Mouse (Mus musculus) lung, postnatal 0 days (tissue): ENCODE measurements around the gene Qpctl.

Experiments used
- CTCF ChIP-seq: IDR thresholded peaks from 2 replicates; pipeline ENCODE4 v1.5.1; 2016; ENCODE audit warnings: antibody characterized with exemption, mild to moderate bottlenecking
- EP300 ChIP-seq: IDR thresholded peaks from 2 replicates; pipeline ENCODE4 v1.6.1; 2016; ENCODE audit warnings: antibody characterized with exemption, mild to moderate bottlenecking, control low read depth

GRCm38 (mm10) chr7:19124713-19125112, 24.4 kb downstream of the Qpctl start:
- no peak for TF ChIP-seq CTCF
- no peak for TF ChIP-seq EP300
